Comparison of ENCODE assay signal across 11 mouse cellular contexts in the genomic region with DNA sequence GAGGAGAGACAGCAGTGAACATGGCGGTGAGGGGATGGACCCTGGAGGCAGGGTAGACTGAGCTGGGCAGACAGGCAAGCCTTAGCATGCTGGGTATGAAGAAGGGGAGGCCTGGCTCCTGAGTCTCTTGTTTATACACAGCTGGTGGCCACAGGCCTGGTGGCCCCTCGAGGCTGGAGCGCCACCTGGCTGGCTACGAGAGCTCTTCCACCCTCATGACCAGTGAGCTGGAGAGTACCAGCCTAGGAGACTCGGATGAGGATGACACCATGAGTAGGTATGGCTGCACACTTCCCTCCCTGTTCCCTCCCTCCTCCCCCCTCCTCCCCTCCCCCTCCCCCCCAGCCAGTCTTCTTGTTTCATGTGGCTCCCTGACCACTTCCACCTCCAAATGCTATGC. TPM values are rescaled to one million over a fixed set of nuclear protein-coding genes. Genes with fewer than 3 reads are reported as not detected.
DNase-seq lines count a peak whose midpoint lies in the region; ATAC-seq and TF ChIP-seq lines count a peak whose summit lies in the region.
"Had no signal": no experiment of that assay in that cellular context is flagged by ENCODE, and none has a peak within 500 bp of the region (broad histone marks: within the 10 kb centered on the region; RNA-seq: fewer than 3 reads in every experiment).

No protein-coding gene starts in this region.

- intact Hi-C loops in heart, postnatal 25 days (cut with DNase I): loop anchor here (5.0 kb wide), 1 partner anchor 73 kb away; no protein-coding TSS in a partner anchor

- peaks cover 60% of the 10 kb centered on the region for H3K36me3 ChIP-seq in heart, postnatal 0 days (replicated peaks; ENCODE audit: control insufficient read depth, insufficient read depth, low read length)
- H3K36me3 ChIP-seq in spleen, adult 2 months (ENCODE audit: control insufficient read depth, insufficient read depth, low read length): peaks cover 33% of the 10 kb centered on the region

- 50% methylated on average over 5 of the region's 5 CpGs for WGBS in heart, postnatal 0 days
- WGBS in spleen, adult 2 months: 62% methylated on average over 5 of the region's 5 CpGs

- no peaks in the 10 kb centered on the region for H3K27me3 ChIP-seq in heart, postnatal 0 days (ENCODE audit: control insufficient read depth, insufficient read depth, low read length)
- no peaks in the 10 kb centered on the region for H3K27me3 ChIP-seq in spleen, adult 2 months (ENCODE audit: control insufficient read depth, insufficient read depth, low read length)
- H3K27me3 ChIP-seq: embryonic facial prominence, embryonic 13.5 days; limb, embryonic 15.5 days had no signal

- H3K4me3 ChIP-seq in heart, postnatal 0 days (ENCODE audit: low read depth, low read length): no peak overlapping the region
- H3K4me3 ChIP-seq in spleen, adult 2 months (ENCODE audit: extremely low read depth, insufficient read depth, insufficient read length): no peak overlapping the region
- H3K4me3 ChIP-seq: embryonic facial prominence, embryonic 13.5 days; limb, embryonic 15.5 days had no signal

- no peak for TF ChIP-seq EP300 in heart, postnatal 0 days (IDR thresholded peaks at IDR 0.05; ENCODE audit: low read depth)

- H3K4me1 ChIP-seq in heart, postnatal 0 days (ENCODE audit: control insufficient read depth, insufficient read depth): peaks cover 11% of the 10 kb centered on the region
- peaks cover 9% of the 10 kb centered on the region; the same call in 1 of the 2 replicates for H3K4me1 ChIP-seq in spleen, adult 2 months (ENCODE audit: control insufficient read depth, insufficient read depth, insufficient read length)

- no peaks in the 10 kb centered on the region for H3K9me3 ChIP-seq in heart, postnatal 0 days (replicated peaks; ENCODE audit: control insufficient read depth, low read length)
- H3K9me3 ChIP-seq: embryonic facial prominence, embryonic 13.5 days; limb, embryonic 15.5 days had no signal

- no peak for ATAC-seq in heart, postnatal 0 days (ENCODE audit: insufficient read depth, low read depth)
- peak; percentile 29 for ATAC-seq in erythroblast, adult 5-6 weeks (replicated peaks; ENCODE audit: low FRiP score, poor library complexity, severe bottlenecking)

- H3K27ac ChIP-seq in heart, postnatal 0 days (ENCODE audit: low read depth): no peak overlapping the region
- no peak overlapping the region for H3K27ac ChIP-seq in spleen, adult 2 months (ENCODE audit: insufficient read depth, low read length)
- H3K27ac ChIP-seq: embryonic facial prominence, embryonic 13.5 days; limb, embryonic 15.5 days had no signal

- no peak for DNase-seq in heart, postnatal 0 days (ENCODE audit: low spot score)
- no peak for DNase-seq in heart, postnatal 25 days (ENCODE audit: low spot score)
- DNase-seq in spleen, adult 2 months (ENCODE audit: low read depth in 1 of 2, low spot score in 2 of 2): no peak
- DNase-seq in spleen, adult 12 weeks (ENCODE audit: low spot score): no peak
- DNase-seq in thymus, postnatal 36 days: peak; percentile 43 to 65
- no peak for DNase-seq in ovary, adult 18-20 months (ENCODE audit: low spot score)
- DNase-seq in layer of hippocampus, adult 9-10 months (ENCODE audit: low spot score): no peak
- DNase-seq: heart, postnatal 14 days had no signal

- no peak for TF ChIP-seq POLR2A in spleen, adult 2 months (IDR thresholded peaks at IDR 0.05; ENCODE audit: low read depth, low read length)

- no peak overlapping the region for H3K4me2 ChIP-seq in heart, postnatal 0 days (ENCODE audit: low read depth, low read length)
- H3K4me2 ChIP-seq: embryonic facial prominence, embryonic 13.5 days; limb, embryonic 15.5 days had no signal

- TF ChIP-seq CTCF in heart, postnatal 0 days (IDR thresholded peaks at IDR 0.05; ENCODE audit: low read depth): peak; percentile 48
- peak; percentile 60; the same call in 1 of the 2 replicates for TF ChIP-seq CTCF in spleen, adult 2 months (IDR thresholded peaks at IDR 0.05; ENCODE audit: extremely low read depth, insufficient read depth, insufficient read length, insufficient replicate concordance)

- H3K9ac ChIP-seq in heart, postnatal 0 days (replicated peaks; ENCODE audit: low read depth, low read length): no peak overlapping the region
- H3K9ac ChIP-seq: embryonic facial prominence, embryonic 13.5 days; limb, embryonic 15.5 days had no signal

RNA-seq across cellular contexts. Expression of a gene that starts 5.1 kb away (rescaled TPM):
- total RNA-seq in heart, postnatal 0 days (2014; rRNA removed; ENCODE audit: low replicate concordance): 10.8 TPM in 2 replicates
- polyA plus RNA-seq in heart, postnatal 0 days (2015; fragmentation: Nextera tagmentation; extraction: Ambion mirVana): 6.5 and 7.5 TPM in 2 replicates
- 1 to 10 TPM; 3.9 to 5.2 TPM for total RNA-seq in heart, postnatal 25 days (2021)
- polyA plus RNA-seq in spleen, adult 2 months (2012; rRNA removed): 21.4 and 22.3 TPM in 2 replicates
- total RNA-seq in erythroblast, adult 5-6 weeks (2015; ENCODE audit: low replicate concordance): 1.3 and 4.2 TPM in 2 replicates
- 2.1 and 7.4 TPM in 2 replicates for total RNA-seq in erythroblast, adult 5-6 weeks (2017; ENCODE audit: low replicate concordance)

RNA-seq across cellular contexts. Expression of a gene that starts 9.7 kb away (rescaled TPM):
- 378 and 469 TPM in 2 replicates for total RNA-seq in heart, postnatal 0 days (2014; rRNA removed; ENCODE audit: low replicate concordance)
- polyA plus RNA-seq in heart, postnatal 0 days (2015; fragmentation: Nextera tagmentation; extraction: Ambion mirVana): 815 and 873 TPM in 2 replicates
- total RNA-seq in heart, postnatal 25 days (2021): 1,000 to 10,000 TPM; 1,206 to 1,290 TPM
- polyA plus RNA-seq in spleen, adult 2 months (2012; rRNA removed): 29.5 and 37.0 TPM in 2 replicates
- total RNA-seq in erythroblast, adult 5-6 weeks (2015; ENCODE audit: low replicate concordance): 23.6 and 48.4 TPM in 2 replicates
- total RNA-seq in erythroblast, adult 5-6 weeks (2017; ENCODE audit: low replicate concordance): 18.6 and 20.4 TPM in 2 replicates

RNA-seq across cellular contexts. Expression of a gene that starts 9.9 kb away (rescaled TPM):
- total RNA-seq in heart, postnatal 0 days (2014; rRNA removed; ENCODE audit: low replicate concordance): 27.4 and 54.8 TPM in 2 replicates
- polyA plus RNA-seq in heart, postnatal 0 days (2015; fragmentation: Nextera tagmentation; extraction: Ambion mirVana): 30.3 and 34.2 TPM in 2 replicates
- total RNA-seq in heart, postnatal 25 days (2021): 10 to 100 TPM; 22.6 to 25.3 TPM
- 13.8 and 21.4 TPM in 2 replicates for polyA plus RNA-seq in spleen, adult 2 months (2012; rRNA removed)
- total RNA-seq in erythroblast, adult 5-6 weeks (2015; ENCODE audit: low replicate concordance): 8.5 and 11.3 TPM in 2 replicates
- 7.4 and 11.0 TPM in 2 replicates for total RNA-seq in erythroblast, adult 5-6 weeks (2017; ENCODE audit: low replicate concordance)

RNA-seq across cellular contexts. Expression of a gene that starts 11.2 kb away (rescaled TPM):
- 3.4 and 10.3 TPM in 2 replicates for total RNA-seq in heart, postnatal 0 days (2014; rRNA removed; ENCODE audit: low replicate concordance)
- polyA plus RNA-seq in heart, postnatal 0 days (2015; fragmentation: Nextera tagmentation; extraction: Ambion mirVana): 2.2 TPM in 2 replicates
- 1 to 10 TPM; 6.6 to 8.1 TPM for total RNA-seq in heart, postnatal 25 days (2021)
- 10.3 and 13.3 TPM in 2 replicates for polyA plus RNA-seq in spleen, adult 2 months (2012; rRNA removed)
- total RNA-seq in erythroblast, adult 5-6 weeks (2015; ENCODE audit: low replicate concordance): 7.7 TPM in 1 of 2 replicates, not detected in the other
- 0.17 and 0.84 TPM in 2 replicates for total RNA-seq in erythroblast, adult 5-6 weeks (2017; ENCODE audit: low replicate concordance)

RNA-seq across cellular contexts. Expression of a gene that starts 14.6 kb away (rescaled TPM):
- total RNA-seq in heart, postnatal 0 days (2014; rRNA removed; ENCODE audit: low replicate concordance): 208 and 305 TPM in 2 replicates
- 472 and 510 TPM in 2 replicates for polyA plus RNA-seq in heart, postnatal 0 days (2015; fragmentation: Nextera tagmentation; extraction: Ambion mirVana)
- total RNA-seq in heart, postnatal 25 days (2021): 100 to 1,000 TPM; 274 to 291 TPM
- 235 and 251 TPM in 2 replicates for polyA plus RNA-seq in spleen, adult 2 months (2012; rRNA removed)
- total RNA-seq in erythroblast, adult 5-6 weeks (2015; ENCODE audit: low replicate concordance): 328 and 394 TPM in 2 replicates
- total RNA-seq in erythroblast, adult 5-6 weeks (2017; ENCODE audit: low replicate concordance): 127 and 214 TPM in 2 replicates

Comparison
In these comparisons a context has a peak if more than half of its experiments do, and no peak if none do; other contexts are left out.
1. DNase-seq: peak in thymus, postnatal 36 days (2 of 2); none in heart, postnatal 0 days (single experiment), heart, postnatal 25 days (single experiment), spleen, adult 2 months (0 of 2), spleen, adult 12 weeks (single experiment), ovary, adult 18-20 months (single experiment) and layer of hippocampus, adult 9-10 months (single experiment).